Mouse (Mus musculus) hindbrain, embryonic 16.5 days (tissue): ENCODE results near the gene G6pc3. TPM values are rescaled to one million over a fixed set of nuclear protein-coding genes. Genes with fewer than 3 reads are reported as not detected.

ENCODE experiments used
- ATAC-seq: fragments of 200-750 bp; cut with Nextera tagmentation; 2 replicates; pipeline ENCODE4 v1.8.0; 2017; ENCODE audit warnings: moderate TSS enrichment, moderate library complexity
- H3K27ac ChIP-seq: fragments of 300-500 bp; sonication (generic); 2 replicates; pipeline ENCODE4 v1.5.1; 2014; ENCODE audit warnings: low read depth, mild to moderate bottlenecking, control low read depth, low read length, moderate library complexity
- H3K27me3 ChIP-seq: fragments of 300-500 bp; sonication (generic); replicated peaks from 2 replicates; pipeline ENCODE4 v1.6.1; 2014; ENCODE audit warnings: low read length; ENCODE audit not compliant: control insufficient read depth, insufficient read depth
- H3K36me3 ChIP-seq: fragments of 300-500 bp; sonication (generic); 2 replicates; pipeline ENCODE4 v1.6.1; 2014; ENCODE audit warnings: mild to moderate bottlenecking, low read length, moderate library complexity, mixed read lengths; ENCODE audit not compliant: control insufficient read depth, insufficient read depth
- H3K4me1 ChIP-seq: fragments of 300-500 bp; sonication (generic); 2 replicates; pipeline ENCODE4 v1.6.1; 2014; ENCODE audit warnings: low read depth, low read length; ENCODE audit not compliant: control insufficient read depth, insufficient read depth
- H3K4me2 ChIP-seq: fragments of 300-500 bp; sonication (generic); 2 replicates; pipeline ENCODE4 v1.6.1; 2014; ENCODE audit warnings: mild to moderate bottlenecking, low read length, control low read depth, moderate library complexity
- H3K4me3 ChIP-seq: fragments of 300-500 bp; sonication (generic); 2 replicates; pipeline ENCODE4 v1.5.1; 2014; ENCODE audit warnings: mild to moderate bottlenecking, low read length, control low read depth, moderate library complexity
- H3K9ac ChIP-seq: fragments of 300-500 bp; sonication (generic); 2 replicates; pipeline ENCODE4 v1.6.1; 2014; ENCODE audit warnings: low read depth, mild to moderate bottlenecking, control low read depth, low read length, moderate library complexity
- H3K9me3 ChIP-seq: fragments of 300-500 bp; sonication (generic); 2 replicates; pipeline ENCODE4 v1.6.1; 2014; ENCODE audit warnings: mild to moderate bottlenecking, low read length, moderate library complexity; ENCODE audit not compliant: control insufficient read depth
- WGBS: fragments of 180-500 bp; shearing (Covaris S2); extraction: QIAGEN DNeasy Blood & Tissue Kit; methylation state at CpG from one replicate; pipeline ENCODE4 v1.1.7; 2014; 5-methylcytosine and 5-hydroxymethylcytosine counted together
- polyA plus RNA-seq: library from polyadenylated mRNA; unstranded; fragments of >200 nt; fragmentation: Nextera tagmentation; extraction: Ambion mirVana; gene quantifications from 2 replicates; pipeline ENCODE4 v1.2.1, GENCODE M21; 2015

Gene G6pc3
- polyA plus RNA-seq = 44.3 and 45.9 TPM in 2 replicates

- ATAC-seq = peak; percentile 85
- 3% methylated on average over 44 of the region's 50 CpGs for WGBS
Measured at GRCm38 (mm10) chr11:102189461-102190436, at the start of gene G6pc3. TSS of gene G6pc3 (plus strand) at chr11:102189620.

GRCm38 (mm10) chr11:102140508-102140907 lies 48.9 kb upstream of the G6pc3 start:
- ATAC-seq = no peak
- WGBS = under 1% methylated on average over 5 of the region's 5 CpGs

More at GRCm38 (mm10) chr11:102189461-102190436, at the start of gene G6pc3:
- H3K9me3 ChIP-seq = no peaks in the 10 kb centered on the region
- H3K27me3 ChIP-seq = no peaks in the 10 kb centered on the region
- H3K9ac ChIP-seq = peak within 1 kb of the TSS; percentile 68
- peaks cover 6% of the 10 kb centered on the region; the same call in 1 of the 2 replicates for H3K36me3 ChIP-seq
- peak within 1 kb of the TSS; percentile 66 for H3K4me2 ChIP-seq
- peaks cover 19% of the 10 kb centered on the region for H3K4me1 ChIP-seq
- H3K27ac ChIP-seq = peak within 1 kb of the TSS; percentile 71
- H3K4me3 ChIP-seq = peak within 1 kb of the TSS; percentile 64

GRCm38 (mm10) chr11:102142355-102142754 lies 47.1 kb upstream of the G6pc3 start:
- H3K4me3 ChIP-seq = no peak overlapping the region
- peaks cover 36% of the 10 kb centered on the region for H3K27me3 ChIP-seq
- H3K9me3 ChIP-seq = no peaks in the 10 kb centered on the region
- no peaks in the 10 kb centered on the region for H3K36me3 ChIP-seq
- ATAC-seq = no peak
- H3K4me1 ChIP-seq = peaks cover 11% of the 10 kb centered on the region
- WGBS = 59% methylated on average over 7 of the region's 7 CpGs
- no peak overlapping the region for H3K27ac ChIP-seq
- H3K4me2 ChIP-seq = no peak overlapping the region
- H3K9ac ChIP-seq = no peak overlapping the region

More at GRCm38 (mm10) chr11:102140508-102140907, 48.9 kb upstream of the G6pc3 start:
- Histone ChIP-seq H3K9me3 (no peaks in the 10 kb centered on the region), H3K4me3 (no peak overlapping the region), H3K4me2 (no peak overlapping the region), H3K36me3 (no peaks in the 10 kb centered on the region), H3K27ac (no peak overlapping the region), H3K4me1 (peaks cover 5% of the 10 kb centered on the region), H3K27me3 (peaks cover 21% of the 10 kb centered on the region), H3K9ac (no peak overlapping the region)

GRCm38 (mm10) chr11:102144957-102145470 lies 44.4 kb upstream of the G6pc3 start:
- WGBS = 25% methylated on average over 13 of the region's 13 CpGs
- H3K36me3 ChIP-seq = no peaks in the 10 kb centered on the region
- ATAC-seq = no peak
- H3K27ac ChIP-seq = no peak overlapping the region
- peaks cover 8% of the 10 kb centered on the region for H3K4me1 ChIP-seq
- H3K27me3 ChIP-seq = peaks cover 56% of the 10 kb centered on the region
- peak overlapping the region; percentile 31 for H3K4me2 ChIP-seq
- no peak overlapping the region for H3K9ac ChIP-seq
- H3K9me3 ChIP-seq = no peaks in the 10 kb centered on the region
- no peak overlapping the region for H3K4me3 ChIP-seq

GRCm38 (mm10) chr11:102145471-102146001 lies 43.9 kb upstream of the G6pc3 start, which contains the start of gene Nags:
TSS of gene Nags (plus strand) at chr11:102145513.
- Histone ChIP-seq H3K36me3 (no peaks in the 10 kb centered on the region), H3K9ac (no peak within 1 kb of the TSS), H3K9me3 (no peaks in the 10 kb centered on the region), H3K27ac (no peak within 1 kb of the TSS), H3K4me2 (peak within 1 kb of the TSS; percentile 31), H3K27me3 (peaks cover 56% of the 10 kb centered on the region), H3K4me3 (peak within 1 kb of the TSS; percentile 15; the same call in 1 of the 2 replicates), H3K4me1 (peaks cover 8% of the 10 kb centered on the region)
- ATAC-seq = no peak
- WGBS = 1% methylated on average over 50 of the region's 50 CpGs

- H3K4me2 ChIP-seq = no peak overlapping the region
- H3K27me3 ChIP-seq = peaks cover 56% of the 10 kb centered on the region
- no peak for ATAC-seq
- H3K4me3 ChIP-seq = peak overlapping the region; percentile 15; the same call in 1 of the 2 replicates
- WGBS = 7% methylated on average over 16 of the region's 16 CpGs
- no peaks in the 10 kb centered on the region for H3K36me3 ChIP-seq
- H3K4me1 ChIP-seq = peaks cover 8% of the 10 kb centered on the region
- no peaks in the 10 kb centered on the region for H3K9me3 ChIP-seq
- no peak overlapping the region for H3K27ac ChIP-seq
- H3K9ac ChIP-seq = no peak overlapping the region
Measured at GRCm38 (mm10) chr11:102146005-102146404, 43.4 kb upstream of the G6pc3 start.

- H3K4me3 ChIP-seq = no peak overlapping the region
- H3K4me1 ChIP-seq = peaks cover 8% of the 10 kb centered on the region
- ATAC-seq = no peak
- H3K9me3 ChIP-seq = no peaks in the 10 kb centered on the region
- H3K27me3 ChIP-seq = peaks cover 56% of the 10 kb centered on the region
- H3K9ac ChIP-seq = no peak overlapping the region
- no peak overlapping the region for H3K4me2 ChIP-seq
- WGBS = 15% methylated on average over 17 of the region's 17 CpGs
- H3K36me3 ChIP-seq = no peaks in the 10 kb centered on the region
- H3K27ac ChIP-seq = no peak overlapping the region
Measured at GRCm38 (mm10) chr11:102146531-102146930, 42.9 kb upstream of the G6pc3 start.

GRCm38 (mm10) chr11:102147213-102147989 lies 42.0 kb upstream of the G6pc3 start:
- Histone ChIP-seq H3K4me2 (peak overlapping the region; percentile 5; the same call in 1 of the 2 replicates), H3K4me1 (peaks cover 8% of the 10 kb centered on the region), H3K27me3 (peaks cover 56% of the 10 kb centered on the region), H3K9ac (no peak overlapping the region), H3K27ac (no peak overlapping the region), H3K36me3 (no peaks in the 10 kb centered on the region), H3K9me3 (no peaks in the 10 kb centered on the region), H3K4me3 (no peak overlapping the region)
- no peak for ATAC-seq
- WGBS = 13% methylated on average over 34 of the region's 34 CpGs
